Mouse (Mus musculus) CH12.LX (cell line): ENCODE results near the gene Eps8l2.

Experiments used
- CHD2 ChIP-seq: IDR thresholded peaks from 2 replicates; pipeline ENCODE4 v1.6.1; 2011; ENCODE audit warnings: low read length, improper control_type of control experiment
- CTCF ChIP-seq, 2 experiments: IDR thresholded peaks in 1 of 2; conservative IDR thresholded peaks in 1 of 2; 2 replicates each; pipeline ENCODE4 v1.5.1; 2011 to 2012; ENCODE audit warnings: low read depth in 2 of 2, low read length in 2 of 2, improper control_type of control experiment in 1 of 2, inconsistent platforms in 1 of 2, mild to moderate bottlenecking in 1 of 2, moderate library complexity in 1 of 2
- ELF1 ChIP-seq: IDR thresholded peaks from 2 replicates; pipeline ENCODE4 v1.6.1; 2014; ENCODE audit warnings: low read depth, mild to moderate bottlenecking, inconsistent platforms, low read length, improper control_type of control experiment
- MAFK ChIP-seq: IDR thresholded peaks from 2 replicates; pipeline ENCODE4 v1.6.1; 2011; ENCODE audit warnings: low read length, improper control_type of control experiment; ENCODE audit not compliant: insufficient replicate concordance
- MAX ChIP-seq: IDR thresholded peaks from 2 replicates; pipeline ENCODE4 v1.6.1; 2011; ENCODE audit warnings: low read length, improper control_type of control experiment
- PAX5 ChIP-seq: IDR thresholded peaks from 2 replicates; pipeline ENCODE4 v1.6.1; 2012; ENCODE audit warnings: low read length, inconsistent platforms, mixed read lengths
- POLR2A ChIP-seq: IDR thresholded peaks from 2 replicates; pipeline ENCODE4 v1.6.1; 2011; ENCODE audit warnings: low read depth, mild to moderate bottlenecking, improper control_type of control experiment, low read length
- RCOR1 ChIP-seq: conservative IDR thresholded peaks from 2 replicates; pipeline ENCODE4 v1.6.1; 2012; ENCODE audit warnings: low read depth, mild to moderate bottlenecking, inconsistent platforms, low read length, improper control_type of control experiment
- TBP ChIP-seq: conservative IDR thresholded peaks from 2 replicates; pipeline ENCODE4 v1.6.1; 2011; ENCODE audit warnings: low read depth, low read length, improper control_type of control experiment
- USF1 ChIP-seq: IDR thresholded peaks from 2 replicates; pipeline ENCODE4 v1.6.1; 2014; ENCODE audit warnings: low read depth, mild to moderate bottlenecking, inconsistent platforms, low read length, improper control_type of control experiment
- USF2 ChIP-seq: conservative IDR thresholded peaks from 2 replicates; pipeline ENCODE4 v1.6.1; 2011; ENCODE audit warnings: low read depth, low read length, improper control_type of control experiment
- ZKSCAN1 ChIP-seq: IDR thresholded peaks from 2 replicates; pipeline ENCODE4 v1.6.1; 2012; ENCODE audit warnings: low read depth, inconsistent platforms, low read length, improper control_type of control experiment, borderline replicate concordance

- TF ChIP-seq MAX (no peak), CTCF (conservative IDR thresholded peaks at IDR 0.05 in 1 of 2, IDR thresholded peaks at IDR 0.05 in 1 of 2; ENCODE audit: low read depth in 2 of 2, low read length in 2 of 2) (no peak), ELF1 (no peak), ZKSCAN1 (no peak), POLR2A (no peak), MAFK (no peak), RCOR1 (no peak), USF1 (no peak), CHD2 (no peak), TBP (no peak), USF2 (no peak), PAX5 (no peak)
These were observed 73.0 kb downstream of the Eps8l2 start for GRCm38 (mm10) chr7:141411667-141412066.
